Mouse (Mus musculus) G1E (cell line): ENCODE results near the gene Cadm1.

Experiments used
- CTCF ChIP-seq: IDR thresholded peaks from 2 replicates; pipeline ENCODE4 v1.5.1; 2012; ENCODE audit warnings: low read depth, low read length, inconsistent platforms, mixed read lengths
- GATA1 ChIP-seq: IDR thresholded peaks from 2 replicates; pipeline ENCODE4 v1.6.1; 2012; ENCODE audit warnings: borderline replicate concordance, low read length, inconsistent platforms, mixed read lengths
- GATA2 ChIP-seq: IDR thresholded peaks from 2 replicates; pipeline ENCODE4 v1.6.1; 2012; ENCODE audit warnings: low read depth, low read length, inconsistent platforms, borderline replicate concordance
- POLR2AphosphoS5 ChIP-seq: IDR thresholded peaks from 2 replicates; pipeline ENCODE4 v1.6.1; 2012; ENCODE audit warnings: low read depth, low read length, inconsistent platforms; ENCODE audit not compliant: insufficient replicate concordance
- TAL1 ChIP-seq: conservative IDR thresholded peaks from 2 replicates; pipeline ENCODE4 v1.6.1; 2012; ENCODE audit warnings: low read depth, low read length, inconsistent platforms, mixed read lengths

DNA sequence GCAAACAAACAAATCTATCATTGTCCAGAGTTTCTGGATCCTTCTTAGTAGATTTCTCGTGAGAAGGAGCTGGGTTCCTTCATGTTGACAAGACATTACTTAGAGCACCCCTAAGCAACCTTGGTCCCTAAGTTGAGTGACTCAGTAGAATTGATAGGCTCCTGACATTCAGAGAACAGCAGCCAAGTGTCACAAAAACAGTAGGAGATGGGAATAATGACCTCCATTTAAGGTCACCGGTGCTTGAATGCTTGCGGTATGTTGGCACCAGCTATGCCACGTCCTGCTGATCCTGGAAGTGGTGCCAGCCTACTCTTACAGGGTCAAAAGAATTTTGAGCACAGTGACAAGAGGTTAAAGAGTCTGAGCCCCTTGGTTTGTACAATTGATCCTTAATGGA lies 139.2 kb downstream of the Cadm1 start:
- TF ChIP-seq CTCF = no peak
- no peak for TF ChIP-seq GATA1
- TF ChIP-seq POLR2AphosphoS5 = no peak
- no peak for TF ChIP-seq TAL1
- no peak for TF ChIP-seq GATA2
